Mouse (Mus musculus) brain, embryonic 14.5 days (tissue): ENCODE measurements at regions not wholly inside any gene's neighbourhood (a gene's known extent, or its start where the extent isn't known, plus 50 kb on each side); places are given as distances from the start of the nearest gene placed in this dataset.

ENCODE experiments used
- DNase-seq: peaks from one replicate; pipeline ENCODE4 v3.0.0-alpha.2; 2011; ENCODE audit warnings: low read depth
- CTCF ChIP-seq: fragments of 200-500 bp; IDR thresholded peaks from 2 replicates; pipeline ENCODE4 v1.5.1; 2012; ENCODE audit warnings: inconsistent platforms, mild to moderate bottlenecking, moderate library complexity, borderline replicate concordance; ENCODE audit not compliant: insufficient read depth, insufficient read length; ENCODE audit errors: extremely low read depth
- POLR2A ChIP-seq: fragments of 200-500 bp; IDR thresholded peaks from 2 replicates; pipeline ENCODE4 v1.6.1; 2012; ENCODE audit warnings: mild to moderate bottlenecking, inconsistent platforms, borderline replicate concordance; ENCODE audit not compliant: poor library complexity, insufficient read depth, insufficient read length, severe bottlenecking; ENCODE audit errors: extremely low read depth

- TF ChIP-seq CTCF (no peak), POLR2A (no peak)
Observed at GRCm38 (mm10) chr1:115512632-115513031, 171.9 kb upstream of the Cntnap5a start.

GRCm38 (mm10) chr1:115533746-115534145 lies 150.8 kb upstream of the Cntnap5a start:
- DNase-seq, result peak; percentile 19

More at GRCm38 (mm10) chr1:115512632-115513031, 171.9 kb upstream of the Cntnap5a start:
- DNase-seq, result no peak

GRCm38 (mm10) chr1:115545994-115546393 lies 138.6 kb upstream of the Cntnap5a start:
- DNase-seq, result no peak
- TF ChIP-seq POLR2A (no peak), CTCF (no peak)

More at GRCm38 (mm10) chr1:115533746-115534145, 150.8 kb upstream of the Cntnap5a start:
- TF ChIP-seq CTCF, result peak; percentile 39; the same call in 1 of the 2 replicates
- no peak for TF ChIP-seq POLR2A
